Mouse (Mus musculus) G1E (cell line): Measurements from ENCODE around the gene Tmem123. TPM values are rescaled to one million over a fixed set of nuclear protein-coding genes. Genes with fewer than 3 reads are reported as not detected.

Source experiments
- ATAC-seq: 2 replicates; pipeline ENCODE4 v1.8.0; 2016; ENCODE audit warnings: mild to moderate bottlenecking; ENCODE audit not compliant: insufficient number of reproducible peaks, poor library complexity, low FRiP score, severe bottlenecking; ENCODE audit errors: extremely low read depth
- DNase-seq: peaks from one replicate; pipeline ENCODE4 v3.0.0; 2012; ENCODE audit warnings: low spot score
- H3K27me3 ChIP-seq: 2 replicates; pipeline ENCODE4 v1.6.1; 2012; ENCODE audit warnings: mild to moderate bottlenecking, low read length, inconsistent platforms; ENCODE audit not compliant: insufficient read depth
- H3K36me3 ChIP-seq: replicated peaks from 2 replicates; pipeline ENCODE3; 2012; ENCODE audit warnings: mild to moderate bottlenecking, inconsistent platforms
- H3K4me1 ChIP-seq: 2 replicates; pipeline ENCODE4 v1.6.1; 2012; ENCODE audit warnings: low read depth, low read length, inconsistent platforms, mixed read lengths; ENCODE audit not compliant: insufficient read depth
- H3K4me3 ChIP-seq: 2 replicates; pipeline ENCODE4 v1.5.1; 2012; ENCODE audit warnings: low read depth, mild to moderate bottlenecking, inconsistent platforms, low read length, moderate library complexity, mixed read lengths
- H3K9me3 ChIP-seq: replicated peaks from 2 replicates; pipeline ENCODE4 v1.6.1; 2012; ENCODE audit warnings: inconsistent platforms
- CTCF ChIP-seq: IDR thresholded peaks from 2 replicates; pipeline ENCODE4 v1.5.1; 2012; ENCODE audit warnings: low read depth, low read length, inconsistent platforms, mixed read lengths
- GATA1 ChIP-seq: IDR thresholded peaks from 2 replicates; pipeline ENCODE4 v1.6.1; 2012; ENCODE audit warnings: borderline replicate concordance, low read length, inconsistent platforms, mixed read lengths
- GATA2 ChIP-seq: IDR thresholded peaks from 2 replicates; pipeline ENCODE4 v1.6.1; 2012; ENCODE audit warnings: low read depth, low read length, inconsistent platforms, borderline replicate concordance
- POLR2AphosphoS5 ChIP-seq: IDR thresholded peaks from 2 replicates; pipeline ENCODE4 v1.6.1; 2012; ENCODE audit warnings: low read depth, low read length, inconsistent platforms; ENCODE audit not compliant: insufficient replicate concordance
- TAL1 ChIP-seq: conservative IDR thresholded peaks from 2 replicates; pipeline ENCODE4 v1.6.1; 2012; ENCODE audit warnings: low read depth, low read length, inconsistent platforms, mixed read lengths
- polyA plus RNA-seq: library from polyadenylated mRNA; stranded (reverse); fragments of >175 nt; gene quantifications from 2 replicates; pipeline ENCODE4 v1.2.3, GENCODE M21; 2012
- total RNA-seq, 2 experiments: library from RNA; stranded (forward) in 1 of 2; stranded (reverse) in 1 of 2; fragments of 200-1000 nt in 1 of 2; fragments of >200 nt in 1 of 2; fragmentation: Nextera tagmentation in 1 of 2; gene quantifications; 2 replicates each; pipeline ENCODE4 v1.2.3; 2014 to 2017

The Tmem123 gene
- total and polyA plus RNA-seq, 3 experiments = 35.3 to 137 (median 118) TPM

- Histone ChIP-seq H3K4me1 (peaks cover 34% of the 10 kb centered on the region), H3K36me3 (peaks cover 59% of the 10 kb centered on the region), H3K4me3 (no peak overlapping the region), H3K27me3 (no peaks in the 10 kb centered on the region), H3K9me3 (no peaks in the 10 kb centered on the region)
- no peak for DNase-seq
- TF ChIP-seq TAL1 (no peak), CTCF (no peak), POLR2AphosphoS5 (no peak), GATA1 (no peak), GATA2 (no peak)
- no peak for ATAC-seq
Measured at GRCm38 (mm10) chr9:7796129-7796864, 32.5 kb downstream of the Tmem123 start.

GRCm38 (mm10) chr9:7797542-7797941, 33.7 kb downstream of the Tmem123 start:
- Histone ChIP-seq H3K27me3 (no peaks in the 10 kb centered on the region), H3K4me1 (peaks cover 25% of the 10 kb centered on the region), H3K9me3 (no peaks in the 10 kb centered on the region), H3K36me3 (peaks cover 48% of the 10 kb centered on the region), H3K4me3 (no peak overlapping the region)
- TF ChIP-seq POLR2AphosphoS5 (no peak; the same call in 1 of the 2 replicates), TAL1 (no peak)
- no peak for ATAC-seq
- no peak for DNase-seq

DNA sequence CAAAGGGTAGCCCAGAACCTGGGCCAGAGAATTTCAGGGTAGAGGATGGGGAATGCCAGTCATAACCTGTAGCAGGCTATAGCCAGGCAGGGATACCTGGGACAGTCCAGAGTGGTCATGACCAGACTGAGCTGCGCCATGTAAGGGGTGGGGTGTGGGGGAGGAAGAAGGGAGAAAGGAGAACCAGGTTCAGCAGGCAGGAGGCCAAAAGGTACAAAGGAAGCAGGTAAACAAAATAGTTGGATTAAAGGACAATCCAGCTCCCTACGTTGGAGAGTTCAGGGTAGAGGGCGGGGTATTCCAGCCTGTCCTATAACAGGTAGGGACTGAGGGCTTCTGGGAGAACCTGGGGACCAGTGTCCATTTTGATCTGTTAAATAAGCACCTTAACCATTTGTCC, 34.7 kb downstream of the Tmem123 start:
- TF ChIP-seq POLR2AphosphoS5 (no peak), GATA1 (no peak), GATA2 (no peak), CTCF (no peak), TAL1 (no peak)
- Histone ChIP-seq H3K9me3 (no peaks in the 10 kb centered on the region), H3K4me1 (peaks cover 20% of the 10 kb centered on the region), H3K27me3 (no peaks in the 10 kb centered on the region), H3K36me3 (peaks cover 39% of the 10 kb centered on the region), H3K4me3 (no peak overlapping the region; the same call in 1 of the 2 replicates)
- ATAC-seq (no peak), DNase-seq (no peak)

GRCm38 (mm10) chr9:7805101-7805506, 41.3 kb downstream of the Tmem123 start:
- Histone ChIP-seq H3K27me3 (no peaks in the 10 kb centered on the region), H3K4me3 (peak overlapping the region; percentile 37; the same call in 1 of the 2 replicates), H3K36me3 (no peaks in the 10 kb centered on the region), H3K9me3 (no peaks in the 10 kb centered on the region), H3K4me1 (peaks cover 15% of the 10 kb centered on the region)
- ATAC-seq = peak; percentile 66
- TF ChIP-seq GATA2 (no peak), CTCF (no peak), TAL1 (no peak), POLR2AphosphoS5 (no peak), GATA1 (no peak)
- DNase-seq = no peak

- ATAC-seq (no peak), DNase-seq (no peak)
- Histone ChIP-seq H3K36me3 (peaks cover 72% of the 10 kb centered on the region), H3K9me3 (no peaks in the 10 kb centered on the region), H3K27me3 (no peaks in the 10 kb centered on the region), H3K4me3 (no peak overlapping the region), H3K4me1 (peaks cover 29% of the 10 kb centered on the region)
- no peak for TF ChIP-seq CTCF
- TF ChIP-seq GATA1 = no peak
- no peak for TF ChIP-seq TAL1
- TF ChIP-seq GATA2 = no peak
- TF ChIP-seq POLR2AphosphoS5 = no peak
Measured at GRCm38 (mm10) chr9:7822758-7823157, 58.9 kb downstream of the Tmem123 start.

DNA sequence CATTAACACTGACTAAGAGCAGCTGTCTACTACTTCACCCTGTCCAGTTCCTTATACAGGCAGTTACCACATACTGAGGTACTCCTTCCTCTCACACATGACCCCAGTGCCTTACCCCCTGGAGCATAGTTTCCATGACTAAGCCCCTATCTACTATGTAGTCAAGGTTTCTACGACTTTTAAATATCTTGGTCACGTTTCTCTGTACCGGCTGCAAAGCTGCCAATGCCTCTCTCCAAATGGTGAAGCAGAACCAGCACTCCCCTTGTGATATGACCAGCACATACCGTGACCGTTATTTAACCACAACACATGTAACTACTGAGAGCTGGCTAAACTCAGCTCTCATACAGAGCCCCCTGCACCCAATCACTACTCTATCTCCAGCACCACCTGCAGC, 61.1 kb downstream of the Tmem123 start:
- Histone ChIP-seq H3K4me1 (peaks cover 47% of the 10 kb centered on the region), H3K9me3 (no peaks in the 10 kb centered on the region), H3K27me3 (no peaks in the 10 kb centered on the region), H3K4me3 (no peak overlapping the region; the same call in 1 of the 2 replicates), H3K36me3 (peaks cover 58% of the 10 kb centered on the region)
- DNase-seq (no peak), ATAC-seq (peak; percentile 71)
- no peak for TF ChIP-seq CTCF
- no peak for TF ChIP-seq GATA2
- TF ChIP-seq TAL1 = peak; percentile 41; the same call in 1 of the 2 replicates
- no peak for TF ChIP-seq GATA1
- no peak for TF ChIP-seq POLR2AphosphoS5

- H3K4me1 ChIP-seq = peaks cover 65% of the 10 kb centered on the region
- no peak for TF ChIP-seq GATA2
- TF ChIP-seq CTCF = no peak
- TF ChIP-seq POLR2AphosphoS5 = no peak
- TF ChIP-seq TAL1 = no peak
- TF ChIP-seq GATA1 = no peak
- DNase-seq (no peak), ATAC-seq (no peak)
- no peaks in the 10 kb centered on the region for H3K27me3 ChIP-seq
- H3K4me3 ChIP-seq = no peak overlapping the region
- no peaks in the 10 kb centered on the region for H3K9me3 ChIP-seq
- peaks cover 35% of the 10 kb centered on the region for H3K36me3 ChIP-seq
Measured at GRCm38 (mm10) chr9:7828706-7829105, 64.9 kb downstream of the Tmem123 start.
